Mouse (Mus musculus) stomach, postnatal 0 days (tissue): ENCODE measurements around the gene Sod1.

Experiments
- CTCF ChIP-seq: IDR thresholded peaks from 2 replicates; pipeline ENCODE4 v1.5.1; 2016; ENCODE audit warnings: antibody characterized with exemption, low read depth, mild to moderate bottlenecking, moderate library complexity
- EP300 ChIP-seq: optimal IDR thresholded peaks from 2 replicates; pipeline ENCODE3; 2016; ENCODE audit warnings: antibody characterized with exemption

GRCm38 (mm10) chr16:90235188-90235587 is 14.6 kb downstream of the Sod1 start:
- 0 out of 2 replicates have a peak, but pooled peaks have one; percentile 24 for TF ChIP-seq CTCF
- TF ChIP-seq EP300, result no peak
